Mouse (Mus musculus) lung, postnatal 25 days (tissue): Measurements from ENCODE around the gene Zcchc2.

Experiments
- DNase-seq: peaks from one replicate; pipeline ENCODE4 v3.0.0; 2022; ENCODE audit warnings: low spot score

Gene Zcchc2

DNA sequence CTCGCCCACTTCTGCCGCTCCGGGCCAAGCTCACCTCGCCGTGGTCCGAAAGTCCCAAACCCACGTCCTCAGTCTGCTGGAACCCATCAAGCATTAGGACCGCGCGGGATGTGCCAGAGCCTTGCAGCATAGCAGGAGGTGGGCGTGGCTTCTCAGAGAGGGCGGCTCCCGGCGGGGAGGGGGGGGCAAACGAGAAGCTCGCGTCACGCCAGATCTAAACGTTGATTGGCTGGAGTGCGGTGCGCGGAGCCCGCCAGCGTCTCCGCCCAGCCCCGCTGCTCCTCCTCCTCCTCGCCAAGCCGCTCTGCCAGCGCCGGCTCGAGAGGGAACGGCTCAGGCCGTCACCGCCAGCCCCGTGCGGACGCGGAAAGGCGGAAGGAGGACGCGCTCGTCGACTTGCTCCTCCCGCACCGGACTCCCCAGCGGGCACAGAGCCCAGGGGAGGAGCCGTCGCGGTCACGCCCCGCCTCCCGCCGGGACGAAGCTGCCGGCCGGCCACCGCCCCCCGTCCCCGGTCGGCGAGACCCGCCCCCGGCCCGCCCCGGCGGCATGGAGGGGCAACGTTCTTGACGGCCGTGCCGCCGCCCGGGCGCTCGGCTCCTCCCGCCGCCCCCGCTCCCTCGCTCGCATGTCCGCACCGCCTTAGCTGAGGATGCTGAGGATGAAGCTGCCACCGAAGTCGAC is at the start of gene Zcchc2:
TSS of gene Zcchc2 (plus strand) at position 269 of the 684 bp plus-strand sequence.
- peak; percentile 99 for DNase-seq

DNA sequence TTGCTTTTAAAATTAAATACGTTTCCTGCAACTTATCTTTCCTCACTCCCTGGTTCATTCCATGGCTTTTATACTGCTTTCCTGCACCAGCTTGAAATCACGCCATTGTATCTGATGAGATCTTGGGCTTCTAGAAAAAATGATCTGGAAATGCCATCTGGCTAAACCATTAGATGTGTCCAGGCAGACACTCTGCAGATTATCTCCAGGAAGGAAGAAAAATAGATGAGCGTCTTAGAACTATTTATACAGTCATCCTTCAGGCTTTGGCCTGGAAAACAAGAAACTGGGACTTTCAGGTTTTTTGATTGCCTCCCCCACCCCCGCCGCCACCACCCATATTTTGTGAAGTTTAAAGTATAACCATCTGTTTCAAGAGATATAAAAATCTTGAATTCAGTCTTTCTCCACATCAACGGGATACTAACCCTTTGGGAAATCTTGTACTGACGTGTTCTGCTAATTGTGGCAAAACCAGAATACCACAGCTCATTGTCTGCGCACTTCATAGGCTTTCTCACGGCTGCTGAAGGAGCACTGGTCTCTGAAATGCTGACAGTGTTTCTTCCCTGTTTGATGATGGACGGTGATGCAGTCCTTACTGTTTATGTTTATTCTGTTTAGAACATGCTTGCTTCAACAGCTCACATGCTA is 45.2 kb upstream of the Zcchc2 start:
- no peak for DNase-seq

DNA sequence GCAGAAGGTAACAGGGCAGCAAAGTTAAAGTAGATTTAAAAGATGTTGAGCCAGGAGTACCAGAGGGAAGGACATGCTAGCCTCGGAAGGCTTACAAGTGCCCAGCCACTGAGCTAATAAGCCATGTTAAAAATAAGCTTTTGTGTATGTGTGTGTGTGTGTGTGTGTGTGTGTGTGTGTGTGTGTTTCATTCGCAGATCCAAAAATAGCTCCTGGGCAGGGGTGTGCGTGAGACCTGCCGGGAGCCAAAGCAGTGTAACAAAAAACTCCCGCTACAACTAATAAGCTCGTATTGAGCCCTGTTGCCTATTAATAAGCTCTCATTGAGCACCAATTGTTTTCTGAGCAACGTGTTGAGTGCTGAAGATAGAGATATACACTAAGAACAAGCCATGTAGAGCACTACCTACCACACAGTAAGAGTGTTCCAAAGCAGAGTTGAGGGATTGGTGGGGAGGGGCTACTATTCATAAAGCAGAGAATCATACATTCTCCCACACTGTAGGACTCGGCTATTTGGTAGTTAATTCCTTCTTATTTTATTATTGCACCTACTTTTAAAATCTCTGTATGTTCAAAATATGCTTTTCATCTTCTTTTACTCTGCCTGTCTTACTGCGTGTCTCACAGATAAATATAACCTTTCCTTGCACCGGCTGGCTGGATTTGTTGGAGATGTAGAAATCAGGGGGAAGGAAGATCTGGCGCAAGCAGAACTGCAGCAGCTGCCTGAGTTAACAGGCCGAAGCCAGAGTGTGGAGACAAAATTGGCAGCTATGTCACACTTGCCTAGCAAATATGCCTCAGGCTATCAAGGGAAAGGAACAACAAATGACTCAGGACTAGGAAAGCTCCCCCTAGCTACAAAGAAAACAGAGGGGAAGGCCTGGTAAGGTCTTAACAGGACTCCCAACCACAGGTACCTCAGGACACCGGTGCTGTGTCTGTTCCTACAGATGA is 43.3 kb upstream of the Zcchc2 start:
- DNase-seq: peak; percentile 21

DNA sequence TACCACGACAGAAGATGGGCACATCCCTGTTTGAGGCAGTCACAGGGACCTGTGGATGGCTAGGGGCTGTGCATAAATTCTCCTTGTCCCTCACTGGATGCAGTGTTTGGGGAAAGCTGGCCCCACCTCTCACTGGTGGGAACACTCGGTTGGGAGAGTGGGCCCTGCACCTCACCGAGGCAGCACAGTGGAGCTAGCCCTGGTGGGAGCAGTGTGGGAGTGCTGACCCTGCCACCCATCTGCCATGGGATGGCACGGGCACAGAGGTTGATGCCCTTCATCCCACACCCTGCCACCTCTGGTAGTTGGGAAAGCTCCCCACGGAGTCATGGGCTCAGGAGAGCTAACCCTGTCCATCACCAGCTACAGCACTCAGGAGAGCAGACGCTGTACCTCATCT is 41.9 kb upstream of the Zcchc2 start:
- DNase-seq: no peak

GRCm38 (mm10) chr1:105953588-105953987 is 36.6 kb upstream of the Zcchc2 start:
- no peak for DNase-seq

- DNase-seq: no peak
These were observed 36.2 kb upstream of the Zcchc2 start for GRCm38 (mm10) chr1:105954047-105954446.

DNA sequence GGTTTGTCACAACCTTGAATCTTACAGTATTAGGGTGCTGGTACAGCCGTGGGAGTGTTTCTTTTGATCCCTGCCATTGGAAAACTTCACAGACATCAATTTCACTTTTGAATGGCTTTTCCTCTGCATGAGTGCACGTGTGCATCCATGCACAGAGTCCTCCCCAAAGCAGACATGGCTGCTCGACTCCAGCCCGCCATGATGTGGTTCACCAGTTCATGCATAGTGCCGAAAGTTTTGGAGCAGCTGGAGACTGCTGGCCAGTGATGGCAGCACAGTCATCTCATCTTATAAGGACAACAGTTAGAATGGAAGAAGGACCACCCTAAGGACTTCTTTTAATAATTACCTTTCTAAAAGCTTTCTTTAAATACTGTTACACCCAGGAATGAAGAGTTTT is 34.1 kb upstream of the Zcchc2 start:
- no peak for DNase-seq

GRCm38 (mm10) chr1:105961472-105961871 is 28.7 kb upstream of the Zcchc2 start:
- no peak for DNase-seq

DNA sequence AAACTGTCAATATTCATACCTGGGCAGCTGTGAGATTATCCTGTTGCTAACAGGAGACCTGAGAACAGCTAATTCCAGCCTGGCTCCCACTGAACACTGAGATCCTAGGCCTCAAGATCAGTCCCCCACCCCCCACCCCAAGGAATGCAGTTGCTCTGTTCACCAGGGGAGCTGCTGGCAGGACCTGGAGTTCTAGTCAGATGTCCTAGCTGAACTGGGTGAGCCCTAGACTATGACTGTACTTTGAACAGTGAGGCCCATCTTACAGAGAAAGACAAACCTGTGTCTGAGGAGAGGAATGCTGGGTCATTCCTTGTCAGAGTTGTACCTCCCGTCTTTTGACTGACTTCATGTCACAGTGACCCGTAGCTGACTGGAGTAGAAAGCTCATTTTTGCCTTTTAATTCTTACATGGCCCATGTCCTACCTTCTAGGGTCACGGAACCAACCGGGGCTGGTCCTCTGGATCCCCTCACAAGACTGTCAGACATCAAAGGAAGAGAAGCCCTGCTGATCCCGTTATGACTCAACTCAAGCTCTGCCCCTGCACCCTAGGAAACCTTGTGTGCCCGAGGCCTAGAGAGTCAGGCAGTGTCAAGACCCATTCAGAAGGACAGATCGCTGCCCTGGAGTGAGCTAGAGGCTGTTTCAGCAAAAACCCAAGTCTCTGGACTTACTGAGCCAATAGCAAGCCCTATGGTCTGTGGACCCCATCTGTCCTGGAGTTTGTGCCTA is 28.0 kb upstream of the Zcchc2 start:
- no peak for DNase-seq

- no peak for DNase-seq
These were observed 27.4 kb upstream of the Zcchc2 start for GRCm38 (mm10) chr1:105962852-105963251.

- no peak for DNase-seq
These were observed 25.7 kb upstream of the Zcchc2 start for GRCm38 (mm10) chr1:105964514-105964913.

- DNase-seq: peak; percentile 31
These were observed 25.0 kb upstream of the Zcchc2 start for GRCm38 (mm10) chr1:105965189-105965588.

- no peak for DNase-seq
These were observed 18.6 kb upstream of the Zcchc2 start for GRCm38 (mm10) chr1:105971490-105972170.

DNA sequence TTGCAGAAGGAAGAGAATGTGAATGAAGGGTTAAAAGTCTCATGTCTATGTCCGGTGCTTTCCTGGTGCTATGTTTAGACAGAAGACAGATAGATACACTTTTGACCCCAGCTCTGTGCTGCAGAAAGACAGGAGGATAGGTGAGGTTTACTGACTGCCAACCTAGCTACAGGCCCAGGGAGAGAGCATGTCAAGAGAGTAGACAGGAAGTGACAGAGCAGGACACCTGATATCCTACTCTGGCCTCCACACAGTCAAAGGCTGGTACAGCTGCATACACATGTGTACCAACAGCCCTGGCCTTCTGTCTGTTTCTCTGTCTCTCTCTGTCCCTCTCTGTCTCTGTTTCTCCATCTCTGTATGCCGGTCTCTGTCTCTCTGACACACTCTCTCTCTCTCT is 16.2 kb upstream of the Zcchc2 start:
- DNase-seq: no peak

GRCm38 (mm10) chr1:105977446-105978094 is 12.6 kb upstream of the Zcchc2 start:
- no peak for DNase-seq

DNA sequence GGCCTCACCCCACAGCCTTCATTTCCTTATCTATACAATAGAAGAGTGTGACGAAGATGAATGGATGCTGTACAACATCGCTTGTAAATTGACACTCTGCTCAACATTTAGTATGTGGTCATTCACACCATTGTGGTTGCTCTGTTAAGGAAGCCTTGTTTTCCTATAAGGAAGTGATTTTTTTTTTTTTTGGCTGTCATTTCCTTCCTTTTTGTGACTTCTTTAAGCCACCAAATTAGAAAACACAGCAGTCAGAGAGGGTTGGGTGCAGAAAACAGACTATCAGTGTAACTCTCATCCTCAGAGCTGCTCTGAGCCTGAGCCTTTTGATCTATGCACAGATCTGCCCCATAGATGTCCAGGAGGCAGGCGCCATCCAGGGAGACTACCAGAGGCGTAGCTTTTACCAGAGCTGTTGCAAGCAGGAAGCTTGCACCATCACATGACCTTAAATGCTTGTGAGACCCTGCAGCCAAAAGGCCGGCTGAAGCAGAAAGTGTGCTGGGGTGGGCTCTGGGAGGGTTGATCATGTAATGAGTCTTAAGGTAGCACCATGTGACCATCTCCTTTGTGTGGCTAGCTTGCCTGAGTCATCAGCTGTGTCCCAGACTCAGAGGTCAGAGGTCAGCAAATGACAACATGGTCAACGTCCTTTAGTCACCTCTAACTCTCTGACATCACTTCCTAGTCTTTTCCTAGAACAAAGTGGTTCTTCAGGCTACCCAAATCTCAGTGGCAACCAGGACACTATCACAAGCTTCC is 9.2 kb upstream of the Zcchc2 start:
- DNase-seq: no peak

GRCm38 (mm10) chr1:105982496-105983364 is 7.5 kb upstream of the Zcchc2 start:
- no peak for DNase-seq

DNA sequence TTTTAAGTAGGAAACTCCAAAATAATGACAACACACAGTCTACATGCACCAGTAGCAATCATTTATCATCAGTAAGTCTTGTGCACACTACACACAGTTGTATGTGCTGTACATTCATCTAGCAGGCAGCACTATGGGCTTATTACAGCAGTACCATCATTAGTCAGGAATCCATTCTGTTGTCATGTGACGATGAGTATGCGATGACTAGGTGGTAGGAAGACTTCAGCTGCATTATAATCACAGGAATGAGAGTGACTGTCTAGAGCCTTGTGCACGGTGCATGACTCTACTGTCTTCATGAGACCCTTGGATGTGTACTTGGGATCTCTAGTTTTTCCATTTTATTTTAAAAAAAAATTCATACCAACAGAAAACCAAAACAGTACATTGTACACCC is 6.0 kb upstream of the Zcchc2 start:
- no peak for DNase-seq

DNA sequence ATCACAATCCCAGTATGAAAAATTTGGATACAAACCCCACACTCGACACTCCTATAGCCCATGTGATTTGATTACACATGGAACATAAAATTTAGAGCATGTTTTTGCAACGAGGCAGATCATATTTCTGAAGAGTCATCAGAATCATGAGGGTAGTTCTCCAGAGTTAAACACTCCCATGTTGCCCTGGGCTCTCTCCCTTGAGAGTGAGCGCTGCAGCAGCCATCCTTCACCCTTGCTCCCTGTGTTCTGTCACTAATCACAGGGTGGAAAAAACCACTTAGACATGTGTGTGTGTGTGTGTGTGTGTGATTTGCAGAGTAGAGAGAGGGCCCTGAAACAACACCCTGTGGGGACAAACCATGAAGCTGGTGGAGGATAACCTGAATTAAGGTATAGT is 2.0 kb upstream of the Zcchc2 start:
- no peak for DNase-seq
